Mouse (Mus musculus): ENCODE results near the gene Frk.

GRCm38 (mm10) chr10:34617216-34617615 is 134.0 kb downstream of the Frk start:
- no peak for TF ChIP-seq POLR2A (IDR thresholded peaks at IDR 0.05; ENCODE audit: low read depth, low read length)
- TF ChIP-seq CTCF (IDR thresholded peaks at IDR 0.05; ENCODE audit: borderline replicate concordance, insufficient read depth, low read length), result no peak
